Mouse (Mus musculus): ENCODE data around the gene Shisa8. TPM values are rescaled to one million over a fixed set of nuclear protein-coding genes. Genes with fewer than 3 reads are reported as not detected.
A peak's percentile ranks its signal among the peaks of the same experiment; 100 is the strongest.
"Not testable (repeated sequence)": the region's sequence is repeated elsewhere in the genome, so short reads cannot be mapped to it uniquely, and the experiment has no call there.

The Shisa8 gene
- polyA plus RNA-seq (2015; fragmentation: Nextera tagmentation; extraction: Ambion mirVana), result 0.15 and 0.34 TPM in 2 replicates

- H3K9ac ChIP-seq, result peak within 1 kb of the TSS; percentile 64
- H3K27me3 ChIP-seq, result peaks cover 96% of the 10 kb centered on the region
- H3K4me3 ChIP-seq, result peak within 1 kb of the TSS; percentile 53
- H3K4me2 ChIP-seq (replicated peaks), result peak within 1 kb of the TSS; percentile 81
- peak; percentile 38; the same call in 1 of the 2 replicates for ATAC-seq (ENCODE audit: low FRiP score, low read depth)
- no peaks in the 10 kb centered on the region for H3K9me3 ChIP-seq
- H3K27ac ChIP-seq, result no peak within 1 kb of the TSS
- H3K36me3 ChIP-seq, result no peaks in the 10 kb centered on the region
- under 1% methylated on average over 22 of the region's 34 CpGs for WGBS
- H3K4me1 ChIP-seq, result peaks cover 43% of the 10 kb centered on the region
Measured at GRCm38 (mm10) chr15:82212752-82213063, at the start of gene Shisa8. TSS of gene Shisa8 (minus strand) at chr15:82212815.

GRCm38 (mm10) chr15:82259510-82259909 is 46.9 kb upstream of the Shisa8 start:
- H3K36me3 ChIP-seq, result no peaks in the 10 kb centered on the region
- H3K4me3 ChIP-seq, result no peak overlapping the region
- H3K4me1 ChIP-seq, result peaks cover 6% of the 10 kb centered on the region; the same call in 1 of the 2 replicates
- H3K9ac ChIP-seq, result no peak overlapping the region
- no peak overlapping the region for H3K27ac ChIP-seq
- H3K9me3 ChIP-seq, result no peaks in the 10 kb centered on the region
- no peak overlapping the region for H3K4me2 ChIP-seq (replicated peaks)
- 10% methylated on average over 16 of the region's 16 CpGs for WGBS
- ATAC-seq (ENCODE audit: low FRiP score, low read depth), result no peak
- H3K27me3 ChIP-seq, result no peaks in the 10 kb centered on the region

GRCm38 (mm10) chr15:82255944-82256383 is 43.3 kb upstream of the Shisa8 start:
- no peak overlapping the region for H3K4me3 ChIP-seq
- no peak overlapping the region for H3K27ac ChIP-seq
- H3K9me3 ChIP-seq, result no peaks in the 10 kb centered on the region
- H3K36me3 ChIP-seq, result no peaks in the 10 kb centered on the region
- no peaks in the 10 kb centered on the region for H3K27me3 ChIP-seq
- peaks cover 6% of the 10 kb centered on the region; the same call in 1 of the 2 replicates for H3K4me1 ChIP-seq
- WGBS, result 18% methylated on average over 10 of the region's 10 CpGs
- H3K9ac ChIP-seq, result no peak overlapping the region
- no peak overlapping the region for H3K4me2 ChIP-seq (replicated peaks)
- ATAC-seq (ENCODE audit: low FRiP score, low read depth), result peak; percentile 19; the same call in 1 of the 2 replicates

- Histone ChIP-seq H3K27me3 (no peaks in the 10 kb centered on the region), H3K36me3 (no peaks in the 10 kb centered on the region), H3K9ac (no peak overlapping the region), H3K4me1 (peaks cover 6% of the 10 kb centered on the region; the same call in 1 of the 2 replicates), H3K4me2 (replicated peaks) (no peak overlapping the region), H3K27ac (no peak overlapping the region), H3K4me3 (no peak overlapping the region), H3K9me3 (no peaks in the 10 kb centered on the region)
- 56% methylated on average over 4 of the region's 4 CpGs for WGBS
- ATAC-seq (ENCODE audit: low FRiP score, low read depth), result no peak
Measured at GRCm38 (mm10) chr15:82255248-82255647, 42.6 kb upstream of the Shisa8 start.

- no peak within 1 kb of the TSS for H3K27ac ChIP-seq
- peaks cover 6% of the 10 kb centered on the region; the same call in 1 of the 2 replicates for H3K4me1 ChIP-seq
- no peak for ATAC-seq (ENCODE audit: low FRiP score, low read depth)
- H3K9me3 ChIP-seq, result no peaks in the 10 kb centered on the region
- no peaks in the 10 kb centered on the region for H3K27me3 ChIP-seq
- H3K9ac ChIP-seq, result no peak within 1 kb of the TSS
- no peak within 1 kb of the TSS for H3K4me3 ChIP-seq
- no peak within 1 kb of the TSS for H3K4me2 ChIP-seq (replicated peaks)
- WGBS, result 92% methylated on average over 6 of the region's 6 CpGs
- no peaks in the 10 kb centered on the region for H3K36me3 ChIP-seq
Measured at GRCm38 (mm10) chr15:82252097-82252496, 39.5 kb upstream of the Shisa8 start, which contains the start of gene 1500009C09Rik. TSS of gene 1500009C09Rik (plus strand) at chr15:82252397.

- Histone ChIP-seq H3K9me3 (no peaks in the 10 kb centered on the region), H3K27ac (no peak overlapping the region), H3K4me3 (no peak overlapping the region), H3K4me2 (replicated peaks) (no peak overlapping the region), H3K36me3 (no peaks in the 10 kb centered on the region), H3K27me3 (no peaks in the 10 kb centered on the region), H3K9ac (no peak overlapping the region), H3K4me1 (peaks cover 6% of the 10 kb centered on the region; the same call in 1 of the 2 replicates)
- WGBS, result 95% methylated on average over 3 of the region's 3 CpGs
- ATAC-seq (ENCODE audit: low FRiP score, low read depth), result no peak
Measured at GRCm38 (mm10) chr15:82251579-82251978, 39.0 kb upstream of the Shisa8 start.

- 74% methylated on average over 3 of the region's 3 CpGs for WGBS
Measured at GRCm38 (mm10) chr15:82247131-82247776, 34.6 kb upstream of the Shisa8 start.

GRCm38 (mm10) chr15:82244805-82245161 is 32.2 kb upstream of the Shisa8 start:
- not testable (repeated sequence) for H3K36me3 ChIP-seq, H3K4me1 ChIP-seq, H3K9me3 ChIP-seq, H3K27me3 ChIP-seq
- peak; percentile 28; the same call in 1 of the 2 replicates for ATAC-seq (ENCODE audit: low FRiP score, low read depth)
- 20% methylated on average over 9 of the region's 9 CpGs for WGBS
- Histone ChIP-seq H3K4me3 (peak overlapping the region; percentile 72), H3K9ac (peak overlapping the region; percentile 73), H3K27ac (peak overlapping the region; percentile 79), H3K4me2 (replicated peaks) (peak overlapping the region; percentile 91)

More at GRCm38 (mm10) chr15:82247131-82247776, 34.6 kb upstream of the Shisa8 start:
- Histone ChIP-seq H3K36me3 (no peaks in the 10 kb centered on the region), H3K4me3 (no peak overlapping the region), H3K27me3 (no peaks in the 10 kb centered on the region), H3K9me3 (no peaks in the 10 kb centered on the region), H3K27ac (no peak overlapping the region), H3K9ac (no peak overlapping the region), H3K4me1 (peaks cover 8% of the 10 kb centered on the region), H3K4me2 (replicated peaks) (no peak overlapping the region)
- ATAC-seq (ENCODE audit: low FRiP score, low read depth), result no peak

GRCm38 (mm10) chr15:82244115-82244804 is 31.6 kb upstream of the Shisa8 start, which contains the start of gene Cenpm:
TSS of gene Cenpm (minus strand) at chr15:82244748.
- H3K9ac ChIP-seq, result peak within 1 kb of the TSS; percentile 73
- WGBS, result under 1% methylated on average over 65 of the region's 65 CpGs
- peak; percentile 97 for ATAC-seq (ENCODE audit: low FRiP score, low read depth)
- H3K9me3 ChIP-seq, result no peaks in the 10 kb centered on the region
- H3K36me3 ChIP-seq, result peaks cover 1% of the 10 kb centered on the region; the same call in 1 of the 2 replicates
- H3K27me3 ChIP-seq, result no peaks in the 10 kb centered on the region
- H3K4me1 ChIP-seq, result peaks cover 8% of the 10 kb centered on the region
- H3K4me3 ChIP-seq, result peak within 1 kb of the TSS; percentile 72
- H3K27ac ChIP-seq, result peak within 1 kb of the TSS; percentile 79
- peak within 1 kb of the TSS; percentile 91 for H3K4me2 ChIP-seq (replicated peaks)

- WGBS, result 3% methylated on average over 12 of the region's 12 CpGs
Measured at GRCm38 (mm10) chr15:82243742-82244114, 31.1 kb upstream of the Shisa8 start.

GRCm38 (mm10) chr15:82243311-82243710 is 30.7 kb upstream of the Shisa8 start:
- Histone ChIP-seq H3K9me3 (no peaks in the 10 kb centered on the region), H3K36me3 (peaks cover 11% of the 10 kb centered on the region), H3K4me2 (replicated peaks) (peak overlapping the region; percentile 91), H3K27me3 (no peaks in the 10 kb centered on the region), H3K27ac (no peak overlapping the region), H3K4me1 (peaks cover 8% of the 10 kb centered on the region), H3K9ac (peak overlapping the region; percentile 73), H3K4me3 (peak overlapping the region; percentile 72)
- WGBS, result 75% methylated on average over 3 of the region's 3 CpGs
- no peak for ATAC-seq (ENCODE audit: low FRiP score, low read depth)

More at GRCm38 (mm10) chr15:82243742-82244114, 31.1 kb upstream of the Shisa8 start:
- Histone ChIP-seq H3K9me3 (no peaks in the 10 kb centered on the region), H3K27me3 (no peaks in the 10 kb centered on the region), H3K27ac (no peak overlapping the region), H3K4me3 (peak overlapping the region; percentile 72), H3K4me2 (replicated peaks) (peak overlapping the region; percentile 91), H3K4me1 (peaks cover 8% of the 10 kb centered on the region), H3K36me3 (peaks cover 7% of the 10 kb centered on the region), H3K9ac (peak overlapping the region; percentile 73)
- 0 out of 2 replicates have a peak, but pooled peaks have one; percentile 2 for ATAC-seq (ENCODE audit: low FRiP score, low read depth)

- WGBS, result 23% methylated on average over 5 of the region's 5 CpGs
Measured at GRCm38 (mm10) chr15:82236565-82236964, 23.9 kb upstream of the Shisa8 start.

More at GRCm38 (mm10) chr15:82236565-82236964, 23.9 kb upstream of the Shisa8 start:
- no peak overlapping the region for H3K4me3 ChIP-seq
- no peaks in the 10 kb centered on the region for H3K4me1 ChIP-seq
- H3K27ac ChIP-seq, result no peak overlapping the region
- peaks cover 30% of the 10 kb centered on the region for H3K36me3 ChIP-seq
- no peak overlapping the region for H3K4me2 ChIP-seq (replicated peaks)
- peak; percentile 58 for ATAC-seq (ENCODE audit: low FRiP score, low read depth)
- H3K9ac ChIP-seq, result no peak overlapping the region
- H3K9me3 ChIP-seq, result no peaks in the 10 kb centered on the region
- H3K27me3 ChIP-seq, result no peaks in the 10 kb centered on the region
